Mouse (Mus musculus): ENCODE data around the gene Platr17. TPM values are rescaled to one million over a fixed set of nuclear protein-coding genes. Genes with fewer than 3 reads are reported as not detected.
A peak's percentile ranks its signal among the peaks of the same experiment; 100 is the strongest.

Platr17 gene
- polyA plus RNA-seq, 1 experiment from 2014 or later, result 0.40 TPM

- Histone ChIP-seq H3K4me1 (ENCODE audit: control insufficient read depth, insufficient read depth, low read length) (peaks cover 46% of the 10 kb centered on the region), H3K36me3 (ENCODE audit: control insufficient read depth, insufficient read depth, low read length) (no peaks in the 10 kb centered on the region; the same call in 1 of the 2 replicates)
These were observed 48.4 kb downstream of the Platr17 start for GRCm38 (mm10) chr17:33953310-33953709.

GRCm38 (mm10) chr17:33953961-33954565 is 49.1 kb downstream of the Platr17 start:
- Histone ChIP-seq H3K4me1 (ENCODE audit: control insufficient read depth, insufficient read depth, low read length) (peaks cover 46% of the 10 kb centered on the region), H3K9me3 (replicated peaks; ENCODE audit: control insufficient read depth, low read length) (no peaks in the 10 kb centered on the region), H3K27ac (ENCODE audit: low read length) (peak overlapping the region; percentile 92), H3K27me3 (ENCODE audit: control insufficient read depth, insufficient read depth, low read length) (no peaks in the 10 kb centered on the region), H3K4me2 (ENCODE audit: low read depth, low read length) (peak overlapping the region; percentile 97), H3K36me3 (ENCODE audit: control insufficient read depth, insufficient read depth, low read length) (peaks cover 4% of the 10 kb centered on the region; the same call in 1 of the 2 replicates), H3K9ac (ENCODE audit: low read length) (peak overlapping the region; percentile 98), H3K4me3 (replicated peaks; ENCODE audit: low read length) (peak overlapping the region; percentile 97)
- ATAC-seq (ENCODE audit: insufficient read depth, low FRiP score), result no peak
- 31% methylated on average over 5 of the region's 5 CpGs for WGBS

More at GRCm38 (mm10) chr17:33953310-33953709, 48.4 kb downstream of the Platr17 start:
- Histone ChIP-seq H3K4me2 (ENCODE audit: low read depth, low read length) (peak overlapping the region; percentile 97), H3K9me3 (replicated peaks; ENCODE audit: control insufficient read depth, low read length) (no peaks in the 10 kb centered on the region), H3K4me3 (replicated peaks; ENCODE audit: low read length) (no peak overlapping the region), H3K27me3 (ENCODE audit: control insufficient read depth, insufficient read depth, low read length) (no peaks in the 10 kb centered on the region), H3K9ac (ENCODE audit: low read length) (peak overlapping the region; percentile 0; the same call in 1 of the 2 replicates), H3K27ac (ENCODE audit: low read length) (0 out of 2 replicates have a peak overlapping the region, but pooled peaks have one; percentile 12)
- ATAC-seq (ENCODE audit: insufficient read depth, low FRiP score), result no peak
- 65% methylated on average over 3 of the region's 3 CpGs for WGBS

GRCm38 (mm10) chr17:33954646-33955554 is 50.0 kb downstream of the Platr17 start:
- H3K36me3 ChIP-seq (ENCODE audit: control insufficient read depth, insufficient read depth, low read length), result peaks cover 12% of the 10 kb centered on the region; the same call in 1 of the 2 replicates
- H3K9me3 ChIP-seq (replicated peaks; ENCODE audit: control insufficient read depth, low read length), result no peaks in the 10 kb centered on the region
- peak overlapping the region; percentile 92 for H3K27ac ChIP-seq (ENCODE audit: low read length)
- under 1% methylated on average over 33 of the region's 33 CpGs for WGBS
- peak overlapping the region; percentile 98 for H3K9ac ChIP-seq (ENCODE audit: low read length)
- peak overlapping the region; percentile 97 for H3K4me3 ChIP-seq (replicated peaks; ENCODE audit: low read length)
- peak overlapping the region; percentile 97 for H3K4me2 ChIP-seq (ENCODE audit: low read depth, low read length)
- H3K4me1 ChIP-seq (ENCODE audit: control insufficient read depth, insufficient read depth, low read length), result peaks cover 45% of the 10 kb centered on the region
- peak; percentile 6; the same call in 1 of the 2 replicates for ATAC-seq (ENCODE audit: insufficient read depth, low FRiP score)
- H3K27me3 ChIP-seq (ENCODE audit: control insufficient read depth, insufficient read depth, low read length), result no peaks in the 10 kb centered on the region

- H3K36me3 ChIP-seq (ENCODE audit: control insufficient read depth, insufficient read depth, low read length), result peaks cover 12% of the 10 kb centered on the region; the same call in 1 of the 2 replicates
- peaks cover 37% of the 10 kb centered on the region for H3K4me1 ChIP-seq (ENCODE audit: control insufficient read depth, insufficient read depth, low read length)
- peak within 1 kb of the TSS; percentile 98 for H3K9ac ChIP-seq (ENCODE audit: low read length)
- H3K9me3 ChIP-seq (replicated peaks; ENCODE audit: control insufficient read depth, low read length), result no peaks in the 10 kb centered on the region
- H3K27me3 ChIP-seq (ENCODE audit: control insufficient read depth, insufficient read depth, low read length), result no peaks in the 10 kb centered on the region
- peak; percentile 91 for ATAC-seq (ENCODE audit: insufficient read depth, low FRiP score)
- peak within 1 kb of the TSS; percentile 92 for H3K27ac ChIP-seq (ENCODE audit: low read length)
- WGBS, result under 1% methylated on average over 50 of the region's 50 CpGs
- peak within 1 kb of the TSS; percentile 97 for H3K4me2 ChIP-seq (ENCODE audit: low read depth, low read length)
- peak within 1 kb of the TSS; percentile 97 for H3K4me3 ChIP-seq (replicated peaks; ENCODE audit: low read length)
These were observed 50.8 kb downstream of the Platr17 start, which contains the start of the genes Vps52 and Rps18 for GRCm38 (mm10) chr17:33955555-33956214. TSS of gene Vps52 (plus strand) at chr17:33955812. TSS of gene Rps18 (minus strand) at chr17:33956001.

Small RNA genes within 50 kb of the gene (microRNA-seq; reads per million reads assigned to microRNA genes)
- not detected for gene Gm27740

Other genes with a start within 250 kb of the Platr17 start
- 281 and 295 TPM in 2 replicates for gene Hnrnpm, start 218.3 kb upstream of the Platr17 start, polyA plus RNA-seq (2015; fragmentation: Nextera tagmentation; extraction: Ambion mirVana)
- 56.0 and 58.8 TPM in 2 replicates for gene March2, start 186.5 kb upstream of the Platr17 start, polyA plus RNA-seq (2015; fragmentation: Nextera tagmentation; extraction: Ambion mirVana)
- 212 and 237 TPM in 2 replicates for gene Rab11b, start 144.6 kb upstream of the Platr17 start, polyA plus RNA-seq (2015; fragmentation: Nextera tagmentation; extraction: Ambion mirVana)
- 25.8 and 30.7 TPM in 2 replicates for gene Angptl4, start 123.3 kb upstream of the Platr17 start, polyA plus RNA-seq (2015; fragmentation: Nextera tagmentation; extraction: Ambion mirVana)
- gene Kank3, start 94.6 kb upstream of the Platr17 start, polyA plus RNA-seq (2015; fragmentation: Nextera tagmentation; extraction: Ambion mirVana), result 24.8 and 29.0 TPM in 2 replicates
- gene Rps28, start 80.6 kb upstream of the Platr17 start, polyA plus RNA-seq (2015; fragmentation: Nextera tagmentation; extraction: Ambion mirVana), result 740 and 935 TPM in 2 replicates
- 442 and 446 TPM in 2 replicates for gene Ndufa7, start 80.6 kb upstream of the Platr17 start, polyA plus RNA-seq (2015; fragmentation: Nextera tagmentation; extraction: Ambion mirVana)
- 52.0 and 54.0 TPM in 2 replicates for gene Cd320, start 62.0 kb upstream of the Platr17 start, polyA plus RNA-seq (2015; fragmentation: Nextera tagmentation; extraction: Ambion mirVana)
- gene Gm7029, start 31.3 kb upstream of the Platr17 start, polyA plus RNA-seq (2015; fragmentation: Nextera tagmentation; extraction: Ambion mirVana), result not detected in 2 replicates
- gene Kifc1, start 14.5 kb upstream of the Platr17 start, polyA plus RNA-seq (2015; fragmentation: Nextera tagmentation; extraction: Ambion mirVana), result 6.9 and 7.9 TPM in 2 replicates
- gene Daxx, start 4.3 kb downstream of the Platr17 start, polyA plus RNA-seq (2015; fragmentation: Nextera tagmentation; extraction: Ambion mirVana), result 40.9 and 44.4 TPM in 2 replicates
- gene Tapbp, start 10.8 kb downstream of the Platr17 start, polyA plus RNA-seq (2015; fragmentation: Nextera tagmentation; extraction: Ambion mirVana), result 58.4 and 68.7 TPM in 2 replicates
- 11.4 and 12.5 TPM in 2 replicates for gene Zbtb22, start 10.8 kb downstream of the Platr17 start, polyA plus RNA-seq (2015; fragmentation: Nextera tagmentation; extraction: Ambion mirVana)
- 43.9 and 44.7 TPM in 2 replicates for gene Rgl2, start 24.4 kb downstream of the Platr17 start, polyA plus RNA-seq (2015; fragmentation: Nextera tagmentation; extraction: Ambion mirVana)
- gene Pfdn6, start 35.2 kb downstream of the Platr17 start, polyA plus RNA-seq (2015; fragmentation: Nextera tagmentation; extraction: Ambion mirVana), result 133 and 147 TPM in 2 replicates
- 19.0 and 23.1 TPM in 2 replicates for gene Wdr46, start 35.5 kb downstream of the Platr17 start, polyA plus RNA-seq (2015; fragmentation: Nextera tagmentation; extraction: Ambion mirVana)
- 8.6 and 9.0 TPM in 2 replicates for gene B3galt4, start 46.4 kb downstream of the Platr17 start, polyA plus RNA-seq (2015; fragmentation: Nextera tagmentation; extraction: Ambion mirVana)
- gene Vps52, start 50.7 kb downstream of the Platr17 start, polyA plus RNA-seq (2015; fragmentation: Nextera tagmentation; extraction: Ambion mirVana), result 42.6 and 45.0 TPM in 2 replicates
- gene Rps18, start 50.9 kb downstream of the Platr17 start, polyA plus RNA-seq (2015; fragmentation: Nextera tagmentation; extraction: Ambion mirVana), result 1,606 and 1,631 TPM in 2 replicates
- gene H2-K1, start 95.2 kb downstream of the Platr17 start, polyA plus RNA-seq (2015; fragmentation: Nextera tagmentation; extraction: Ambion mirVana), result 107 and 140 TPM in 2 replicates
- 8.1 and 10.7 TPM in 2 replicates for gene Ring1, start 119.5 kb downstream of the Platr17 start, polyA plus RNA-seq (2015; fragmentation: Nextera tagmentation; extraction: Ambion mirVana)
- gene H2-Ke6, start 122.9 kb downstream of the Platr17 start, polyA plus RNA-seq (2015; fragmentation: Nextera tagmentation; extraction: Ambion mirVana), result 38.9 and 41.3 TPM in 2 replicates
- gene Slc39a7, start 126.5 kb downstream of the Platr17 start, polyA plus RNA-seq (2015; fragmentation: Nextera tagmentation; extraction: Ambion mirVana), result 194 and 195 TPM in 2 replicates
- 36.3 and 37.7 TPM in 2 replicates for gene Rxrb, start 126.7 kb downstream of the Platr17 start, polyA plus RNA-seq (2015; fragmentation: Nextera tagmentation; extraction: Ambion mirVana)
- 0.57 and 0.61 TPM in 2 replicates for gene Col11a2, start 134.3 kb downstream of the Platr17 start, polyA plus RNA-seq (2015; fragmentation: Nextera tagmentation; extraction: Ambion mirVana)
- 0.61 and 0.64 TPM in 2 replicates for gene H2-Oa, start 187.2 kb downstream of the Platr17 start, polyA plus RNA-seq (2015; fragmentation: Nextera tagmentation; extraction: Ambion mirVana)
- gene H2-DMa, start 214.4 kb downstream of the Platr17 start, polyA plus RNA-seq (2015; fragmentation: Nextera tagmentation; extraction: Ambion mirVana), result 10.8 and 11.6 TPM in 2 replicates
- 71.9 and 74.7 TPM in 2 replicates for gene Brd2, start 217.5 kb downstream of the Platr17 start, polyA plus RNA-seq (2015; fragmentation: Nextera tagmentation; extraction: Ambion mirVana)
- gene H2-DMb2, start 238.2 kb downstream of the Platr17 start, polyA plus RNA-seq (2015; fragmentation: Nextera tagmentation; extraction: Ambion mirVana), result 0.70 and 0.82 TPM in 2 replicates
- gene H2-DMb1, start 247.9 kb downstream of the Platr17 start, polyA plus RNA-seq (2015; fragmentation: Nextera tagmentation; extraction: Ambion mirVana), result 2.0 and 2.9 TPM in 2 replicates

Measured in stomach, embryonic 16.5 days (tissue).